Mouse (Mus musculus) forebrain, postnatal 0 days (tissue): ENCODE results near the gene Hip1. TPM values are rescaled to one million over a fixed set of nuclear protein-coding genes. Genes with fewer than 3 reads are reported as not detected.

Source experiments
- ATAC-seq: fragments of 200-750 bp; cut with Nextera tagmentation; 2 replicates; pipeline ENCODE4 v1.8.0; 2017; ENCODE audit warnings: mild to moderate bottlenecking, moderate library complexity
- DNase-seq: peaks from one replicate; pipeline ENCODE4 v3.0.0-alpha.2; 2015
- H3K27ac ChIP-seq: fragments of 300-500 bp; sonication (generic); 2 replicates; pipeline ENCODE4 v1.5.1; 2014; ENCODE audit warnings: low read depth, mild to moderate bottlenecking, antibody characterized with exemption, low read length, moderate library complexity, mixed read lengths
- H3K27me3 ChIP-seq: fragments of 300-500 bp; sonication (generic); 2 replicates; pipeline ENCODE4 v1.6.1; 2014; ENCODE audit warnings: mild to moderate bottlenecking, low read length, mixed read lengths; ENCODE audit not compliant: insufficient read depth
- H3K36me3 ChIP-seq: fragments of 300-500 bp; sonication (generic); 2 replicates; pipeline ENCODE4 v1.6.1; 2014; ENCODE audit warnings: mild to moderate bottlenecking, moderate library complexity; ENCODE audit not compliant: insufficient read depth
- H3K4me1 ChIP-seq: fragments of 300-500 bp; sonication (generic); 2 replicates; pipeline ENCODE4 v1.6.1; 2014; ENCODE audit warnings: antibody characterized with exemption; ENCODE audit not compliant: insufficient read depth
- H3K4me2 ChIP-seq: fragments of 300-500 bp; sonication (generic); 2 replicates; pipeline ENCODE4 v1.6.1; 2014; ENCODE audit warnings: low read depth, mild to moderate bottlenecking, moderate library complexity
- H3K4me3 ChIP-seq: fragments of 300-500 bp; sonication (generic); 2 replicates; pipeline ENCODE4 v1.5.1; 2014; ENCODE audit warnings: low read depth, low read length, mixed read lengths
- H3K9ac ChIP-seq: fragments of 300-500 bp; sonication (generic); 2 replicates; pipeline ENCODE4 v1.6.1; 2014; ENCODE audit warnings: mild to moderate bottlenecking
- H3K9me3 ChIP-seq: fragments of 300-500 bp; sonication (generic); 2 replicates; pipeline ENCODE4 v1.6.1; 2016; ENCODE audit warnings: low read length
- CTCF ChIP-seq: sonication (generic); IDR thresholded peaks from 2 replicates; pipeline ENCODE4 v1.5.1; 2016; ENCODE audit warnings: antibody characterized with exemption, control low read depth, low read depth
- WGBS: fragments of 180-500 bp; shearing (Covaris S2); extraction: QIAGEN DNeasy Blood & Tissue Kit; methylation state at CpG from one replicate; pipeline ENCODE4 v1.1.7; 2014; 5-methylcytosine and 5-hydroxymethylcytosine counted together
- polyA plus RNA-seq: library from polyadenylated mRNA; unstranded; fragments of >200 nt; fragmentation: Nextera tagmentation; extraction: Ambion mirVana; gene quantifications from 2 replicates; pipeline ENCODE4 v1.2.1, GENCODE M21; 2015
- total RNA-seq: library from RNA; depleted of rRNA; stranded (reverse); fragments of >200 nt; gene quantifications from 2 replicates; pipeline ENCODE4 v1.2.3, GENCODE M21; 2014

The Hip1 gene
- total and polyA plus RNA-seq, 2 experiments from 2014 or later, result 22.5 to 91.1 TPM

DNA sequence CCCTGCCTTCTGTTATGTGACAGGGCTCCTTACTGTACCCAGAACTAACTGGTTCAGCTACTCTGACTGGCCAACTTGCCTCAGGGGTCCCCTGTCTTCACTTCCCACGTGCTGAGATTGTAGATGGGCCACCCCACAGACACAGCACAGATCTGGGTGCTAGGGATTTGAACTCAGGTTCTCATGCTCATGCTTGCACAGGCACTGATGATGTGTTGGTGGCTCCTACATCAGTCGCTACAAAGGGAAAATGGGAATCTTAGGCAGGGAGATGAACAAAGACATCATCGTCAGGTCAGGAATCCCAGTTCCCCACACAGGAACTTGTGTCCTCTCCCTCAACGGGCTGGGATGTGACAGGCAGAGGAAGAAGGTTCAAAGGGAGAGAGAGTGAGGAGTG, 31.1 kb upstream of the Hip1 start:
- 69% methylated on average over 4 of the region's 4 CpGs for WGBS
- H3K4me1 ChIP-seq, result no peaks in the 10 kb centered on the region
- no peak overlapping the region for H3K27ac ChIP-seq
- H3K9me3 ChIP-seq, result no peaks in the 10 kb centered on the region
- H3K9ac ChIP-seq, result no peak overlapping the region
- no peaks in the 10 kb centered on the region for H3K36me3 ChIP-seq
- no peak for ATAC-seq
- no peak for TF ChIP-seq CTCF
- no peak overlapping the region for H3K4me3 ChIP-seq
- DNase-seq, result no peak
- no peaks in the 10 kb centered on the region for H3K27me3 ChIP-seq
- H3K4me2 ChIP-seq, result no peak overlapping the region

- WGBS, result 92% methylated on average over 6 of the region's 6 CpGs
- no peaks in the 10 kb centered on the region for H3K36me3 ChIP-seq
- no peak within 1 kb of the TSS for H3K4me2 ChIP-seq
- H3K27ac ChIP-seq, result no peak within 1 kb of the TSS
- no peaks in the 10 kb centered on the region for H3K9me3 ChIP-seq
- H3K27me3 ChIP-seq, result no peaks in the 10 kb centered on the region
- H3K9ac ChIP-seq, result no peak within 1 kb of the TSS
- no peak for TF ChIP-seq CTCF
- H3K4me3 ChIP-seq, result no peak within 1 kb of the TSS
- H3K4me1 ChIP-seq, result no peaks in the 10 kb centered on the region
- ATAC-seq (no peak), DNase-seq (no peak)
These were observed 28.1 kb upstream of the Hip1 start, which contains the start of gene Ccl24 for GRCm38 (mm10) chr5:135573006-135573405. Ccl24 (minus strand) TSS chr5:135573049.

GRCm38 (mm10) chr5:135568698-135569097, 23.8 kb upstream of the Hip1 start:
- WGBS, result 73% methylated on average over 6 of the region's 6 CpGs
- Histone ChIP-seq H3K36me3 (no peaks in the 10 kb centered on the region), H3K4me2 (no peak overlapping the region), H3K4me3 (no peak overlapping the region), H3K27me3 (no peaks in the 10 kb centered on the region), H3K9ac (no peak overlapping the region), H3K9me3 (no peaks in the 10 kb centered on the region), H3K4me1 (no peaks in the 10 kb centered on the region), H3K27ac (no peak overlapping the region)
- TF ChIP-seq CTCF, result no peak
- ATAC-seq (no peak), DNase-seq (no peak)

DNA sequence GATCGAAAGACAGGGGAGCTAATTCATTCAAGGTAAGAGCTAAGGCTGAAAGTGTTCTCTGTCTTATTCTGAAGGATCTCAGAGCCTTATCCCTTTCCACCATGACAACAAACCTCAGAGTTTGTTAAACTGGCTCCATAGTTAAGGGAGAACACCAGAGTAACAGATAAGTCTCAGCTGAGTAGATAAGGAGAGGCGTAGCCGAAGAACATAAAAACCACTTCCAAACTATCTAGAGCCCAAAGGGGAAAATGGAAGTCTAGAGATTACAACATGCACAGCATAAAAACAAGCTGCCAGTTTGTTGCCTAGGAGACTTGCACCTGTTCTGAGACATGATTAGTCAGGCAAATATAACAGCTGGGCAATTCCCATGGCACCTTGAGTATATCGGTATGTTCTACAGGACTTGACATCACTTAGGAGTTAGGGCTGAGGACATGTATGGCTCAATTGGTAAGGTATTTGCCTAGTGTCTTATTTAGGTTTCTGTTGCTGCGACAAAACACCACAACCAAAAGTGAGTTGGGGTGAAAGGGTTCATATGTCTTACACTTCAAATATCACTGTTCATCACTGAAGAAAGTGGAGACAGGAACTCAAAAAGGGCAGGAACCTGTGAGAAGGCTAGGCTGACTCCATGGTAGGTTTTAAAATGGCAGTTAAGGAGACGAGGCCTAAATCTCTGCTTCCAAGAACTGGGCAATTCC, 22.8 kb upstream of the Hip1 start:
- no peak overlapping the region for H3K27ac ChIP-seq
- H3K36me3 ChIP-seq, result no peaks in the 10 kb centered on the region
- TF ChIP-seq CTCF, result no peak
- no peak overlapping the region for H3K4me3 ChIP-seq
- H3K9ac ChIP-seq, result no peak overlapping the region
- no peaks in the 10 kb centered on the region for H3K9me3 ChIP-seq
- DNase-seq (no peak), ATAC-seq (no peak)
- H3K27me3 ChIP-seq, result no peaks in the 10 kb centered on the region
- no peak overlapping the region for H3K4me2 ChIP-seq
- no peaks in the 10 kb centered on the region for H3K4me1 ChIP-seq
- 91% methylated on average over 6 of the region's 6 CpGs for WGBS

DNA sequence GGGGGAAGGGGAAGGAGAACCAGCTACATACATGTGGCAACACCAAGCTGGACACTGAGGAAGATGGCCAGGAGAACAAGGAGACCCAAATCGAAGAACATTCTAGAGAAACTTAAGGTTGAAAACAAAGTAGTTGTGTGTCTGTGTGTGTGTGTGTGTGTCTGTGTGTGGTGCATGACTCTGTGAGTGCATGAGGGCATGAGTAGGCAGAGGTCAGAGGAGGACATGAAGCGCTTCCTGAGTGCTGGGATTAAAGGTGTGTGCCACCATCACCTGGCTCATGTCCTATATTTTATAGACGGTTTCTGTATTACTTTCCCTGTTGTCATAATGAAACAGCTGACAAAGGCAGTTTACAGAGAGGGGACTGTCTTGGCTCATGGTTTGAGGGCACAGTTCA, 18.5 kb upstream of the Hip1 start, which contains the start of gene Ccl26:
Gene Ccl26, minus strand, starts transcription at position 101 of the 400 bp plus-strand sequence.
- no peak for ATAC-seq
- H3K9ac ChIP-seq, result no peak within 1 kb of the TSS
- no peak within 1 kb of the TSS for H3K27ac ChIP-seq
- H3K4me3 ChIP-seq, result no peak within 1 kb of the TSS
- H3K9me3 ChIP-seq, result no peaks in the 10 kb centered on the region
- H3K36me3 ChIP-seq, result no peaks in the 10 kb centered on the region
- TF ChIP-seq CTCF, result no peak
- no peak for DNase-seq
- WGBS, result 86% methylated on average over 3 of the region's 3 CpGs
- H3K27me3 ChIP-seq, result no peaks in the 10 kb centered on the region
- H3K4me1 ChIP-seq, result no peaks in the 10 kb centered on the region
- H3K4me2 ChIP-seq, result no peak within 1 kb of the TSS

DNA sequence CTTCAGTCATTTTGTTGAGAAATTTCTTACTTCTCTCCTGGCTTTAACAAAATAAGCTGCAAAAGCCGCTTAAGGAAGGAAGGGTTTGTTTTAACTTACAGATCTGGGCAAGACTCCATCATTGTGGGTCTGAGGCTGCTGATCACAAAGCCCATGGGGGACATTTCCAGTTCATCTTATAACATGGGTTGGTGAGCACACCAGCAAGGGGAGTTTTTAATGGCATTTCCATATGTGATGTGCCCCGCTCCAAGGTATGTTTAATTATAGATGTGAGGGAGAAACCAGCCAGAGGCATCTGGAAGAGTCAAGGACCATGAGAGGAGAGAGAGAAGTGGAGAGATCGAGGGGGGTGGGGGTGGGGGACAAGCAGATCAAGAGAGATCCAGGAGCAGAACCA, 12.8 kb upstream of the Hip1 start:
- H3K36me3 ChIP-seq, result no peaks in the 10 kb centered on the region
- H3K27ac ChIP-seq, result no peak overlapping the region
- H3K4me2 ChIP-seq, result no peak overlapping the region
- no peak for DNase-seq
- TF ChIP-seq CTCF, result no peak
- no peaks in the 10 kb centered on the region for H3K4me1 ChIP-seq
- WGBS, result 72% methylated on average over 3 of the region's 3 CpGs
- H3K27me3 ChIP-seq, result no peaks in the 10 kb centered on the region
- no peak overlapping the region for H3K4me3 ChIP-seq
- H3K9me3 ChIP-seq, result no peaks in the 10 kb centered on the region
- H3K9ac ChIP-seq, result no peak overlapping the region
- no peak for ATAC-seq

GRCm38 (mm10) chr5:135557051-135557450, 12.1 kb upstream of the Hip1 start:
- Histone ChIP-seq H3K4me1 (no peaks in the 10 kb centered on the region), H3K9ac (no peak overlapping the region), H3K27ac (no peak overlapping the region), H3K9me3 (no peaks in the 10 kb centered on the region), H3K36me3 (no peaks in the 10 kb centered on the region), H3K4me2 (no peak overlapping the region), H3K27me3 (no peaks in the 10 kb centered on the region), H3K4me3 (no peak overlapping the region)
- WGBS, result 40% methylated on average over 4 of the region's 4 CpGs
- DNase-seq, result no peak
- no peak for TF ChIP-seq CTCF
- no peak for ATAC-seq
